In the genomic region with DNA sequence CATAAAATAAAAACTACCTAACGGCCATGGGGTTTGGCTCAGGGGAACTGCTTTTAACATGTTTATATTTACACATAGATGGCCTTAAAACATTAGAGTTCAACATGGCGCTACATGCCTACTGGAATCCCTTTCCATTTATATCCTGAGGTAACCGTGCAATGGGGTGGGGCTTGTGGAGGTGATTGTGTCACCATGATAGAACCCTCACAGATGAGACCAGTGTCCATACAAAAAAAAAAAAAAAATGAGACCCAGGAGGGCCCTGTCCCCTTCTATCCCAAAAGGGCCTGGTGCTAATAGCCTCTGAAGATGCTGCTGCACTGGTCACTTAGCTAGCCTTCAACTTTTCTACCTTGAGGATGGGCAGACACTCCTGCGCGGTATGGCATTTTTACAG, we compare ENCODE assay signal across 14 mouse cellular contexts.
DNase-seq lines count a peak whose midpoint lies in the region; ATAC-seq and TF ChIP-seq lines count a peak whose summit lies in the region.
"Had no signal": no experiment of that assay in that cellular context is flagged by ENCODE, and none has a peak within 500 bp of the region (broad histone marks: within the 10 kb centered on the region; RNA-seq: fewer than 3 reads in every experiment).

No protein-coding gene starts in this region.

- TF ChIP-seq POLR2A in liver, adult 2 months (IDR thresholded peaks at IDR 0.05; ENCODE audit: extremely low read depth, insufficient read depth, low read length), result no peak
- no peak for TF ChIP-seq POLR2A in small intestine, adult 2 months (IDR thresholded peaks at IDR 0.05; ENCODE audit: low read depth, low read length)

- no peak overlapping the region for H3K4me3 ChIP-seq in heart, embryonic 11.5 days (ENCODE audit: low read depth, low read length)
- no peak overlapping the region for H3K4me3 ChIP-seq in liver, adult 2 months (ENCODE audit: insufficient read depth, low read depth, low read length)
- H3K4me3 ChIP-seq in heart, postnatal 0 days (ENCODE audit: low read depth, low read length), result no peak overlapping the region
- H3K4me3 ChIP-seq in small intestine, adult 2 months (ENCODE audit: low read depth, low read length), result no peak overlapping the region
- no peak overlapping the region for H3K4me3 ChIP-seq in forebrain, postnatal 0 days (ENCODE audit: low read depth, low read length)
- H3K4me3 ChIP-seq: forebrain, embryonic 10.5 days; limb, embryonic 12.5 days; midbrain, embryonic 12.5 days had no signal

- peaks cover 7% of the 10 kb centered on the region; the same call in 1 of the 2 replicates for H3K79me2 ChIP-seq in liver, adult 2 months (ENCODE audit: control insufficient read depth, insufficient read depth, low read length)

- no peak for DNase-seq in heart, postnatal 25 days (ENCODE audit: low spot score)
- no peak for DNase-seq in liver, adult 2 months (ENCODE audit: extremely low read depth, low read depth, low spot score)
- no peak for DNase-seq in liver
- no peak for DNase-seq in heart, postnatal 0 days (ENCODE audit: low spot score)
- no peak for DNase-seq in retina, postnatal 1 day
- DNase-seq in forebrain, postnatal 0 days, result no peak
- DNase-seq: layer of hippocampus, adult 9-11 months; right cerebral cortex, postnatal 25 days had no signal

- H3K27me3 ChIP-seq in heart, embryonic 11.5 days (ENCODE audit: control insufficient read depth, insufficient read depth, low read length), result no peaks in the 10 kb centered on the region
- no peaks in the 10 kb centered on the region for H3K27me3 ChIP-seq in liver, adult 2 months (ENCODE audit: control insufficient read depth, insufficient read depth, low read length)
- no peaks in the 10 kb centered on the region for H3K27me3 ChIP-seq in heart, postnatal 0 days (ENCODE audit: control insufficient read depth, insufficient read depth, low read length)
- H3K27me3 ChIP-seq in small intestine, adult 2 months (ENCODE audit: control insufficient read depth, insufficient read depth, low read length), result no peaks in the 10 kb centered on the region
- no peaks in the 10 kb centered on the region for H3K27me3 ChIP-seq in forebrain, postnatal 0 days (ENCODE audit: insufficient read depth, low read length)
- H3K27me3 ChIP-seq: limb, embryonic 12.5 days; midbrain, embryonic 12.5 days had no signal

- H3K9me3 ChIP-seq in heart, embryonic 11.5 days (replicated peaks; ENCODE audit: control insufficient read depth, low read length), result no peaks in the 10 kb centered on the region
- no peaks in the 10 kb centered on the region for H3K9me3 ChIP-seq in heart, postnatal 0 days (replicated peaks; ENCODE audit: control insufficient read depth, low read length)
- H3K9me3 ChIP-seq in forebrain, postnatal 0 days (ENCODE audit: low read length), result no peaks in the 10 kb centered on the region
- H3K9me3 ChIP-seq: forebrain, embryonic 10.5 days; limb, embryonic 12.5 days; midbrain, embryonic 12.5 days had no signal

- H3K9ac ChIP-seq in heart, embryonic 11.5 days (ENCODE audit: low read depth, low read length), result no peak overlapping the region
- no peak overlapping the region for H3K9ac ChIP-seq in liver, adult 2 months (ENCODE audit: low read depth, low read length)
- no peak overlapping the region for H3K9ac ChIP-seq in heart, postnatal 0 days (replicated peaks; ENCODE audit: low read depth, low read length)
- no peak overlapping the region for H3K9ac ChIP-seq in forebrain, postnatal 0 days
- H3K9ac ChIP-seq: limb, embryonic 12.5 days; midbrain, embryonic 12.5 days had no signal

- peak overlapping the region; percentile 91 for H3K27ac ChIP-seq in heart, embryonic 11.5 days (ENCODE audit: low read depth, low read length)
- H3K27ac ChIP-seq in liver, adult 2 months (replicated peaks; ENCODE audit: insufficient read depth, low read depth, low read length), result peak overlapping the region; percentile 34
- peak overlapping the region; percentile 95 for H3K27ac ChIP-seq in heart, postnatal 0 days (ENCODE audit: low read depth)
- 0 out of 2 replicates have a peak overlapping the region, but pooled peaks have one; percentile 19 for H3K27ac ChIP-seq in small intestine, adult 2 months (ENCODE audit: insufficient read depth, low read depth, low read length)
- H3K27ac ChIP-seq in forebrain, postnatal 0 days (ENCODE audit: low read depth, low read length), result no peak overlapping the region
- H3K27ac ChIP-seq: forebrain, embryonic 10.5 days; limb, embryonic 12.5 days; midbrain, embryonic 12.5 days had no signal

- no peaks in the 10 kb centered on the region for H3K36me3 ChIP-seq in heart, embryonic 11.5 days (ENCODE audit: control insufficient read depth, insufficient read depth, low read length)
- H3K36me3 ChIP-seq in liver, adult 2 months (ENCODE audit: control insufficient read depth, insufficient read depth, low read length), result no peaks in the 10 kb centered on the region
- peaks cover 5% of the 10 kb centered on the region; the same call in 1 of the 2 replicates for H3K36me3 ChIP-seq in heart, postnatal 0 days (replicated peaks; ENCODE audit: control insufficient read depth, insufficient read depth, low read length)
- H3K36me3 ChIP-seq in small intestine, adult 2 months (ENCODE audit: control insufficient read depth, insufficient read depth, low read length), result no peaks in the 10 kb centered on the region
- H3K36me3 ChIP-seq in forebrain, postnatal 0 days (ENCODE audit: insufficient read depth), result no peaks in the 10 kb centered on the region
- H3K36me3 ChIP-seq: forebrain, embryonic 10.5 days; limb, embryonic 12.5 days; midbrain, embryonic 12.5 days had no signal

- ATAC-seq in heart, embryonic 11.5 days (replicated peaks; ENCODE audit: insufficient number of reproducible peaks, low FRiP score, low TSS enrichment), result no peak
- ATAC-seq in heart, postnatal 0 days (ENCODE audit: insufficient read depth, low read depth), result no peak
- no peak for ATAC-seq in forebrain, postnatal 0 days
- ATAC-seq: hindbrain, embryonic 16.5 days had no signal

- intact Hi-C loops in heart, postnatal 25 days (cut with DNase I), result loop anchor here (5.0 kb wide), 1 partner anchor 120 kb away; no protein-coding TSS in a partner anchor

- TF ChIP-seq EP300 in heart, postnatal 0 days (IDR thresholded peaks at IDR 0.05; ENCODE audit: low read depth), result no peak

- WGBS in heart, embryonic 11.5 days (ENCODE audit: insufficient replicate concordance), result 77% methylated on average over 5 of the region's 5 CpGs
- whole genome bisulfite sequencing in liver, adult 2 months, result 74% methylated on average over 5 of the region's 5 CpGs
- 76% methylated on average over 5 of the region's 5 CpGs for WGBS in heart, postnatal 0 days
- WGBS in small intestine, adult 2 months, result 81% methylated on average over 5 of the region's 5 CpGs
- 92% methylated on average over 5 of the region's 5 CpGs for WGBS in forebrain, postnatal 0 days

- no peak overlapping the region for H3K4me2 ChIP-seq in heart, embryonic 11.5 days
- H3K4me2 ChIP-seq in heart, postnatal 0 days (ENCODE audit: low read depth, low read length), result no peak overlapping the region
- no peak overlapping the region for H3K4me2 ChIP-seq in forebrain, postnatal 0 days (ENCODE audit: low read depth)
- H3K4me2 ChIP-seq: limb, embryonic 12.5 days; midbrain, embryonic 12.5 days had no signal

- TF ChIP-seq CTCF in liver, adult 2 months (IDR thresholded peaks at IDR 0.05; ENCODE audit: low read depth, low read length), result no peak
- no peak for TF ChIP-seq CTCF in heart, postnatal 0 days (IDR thresholded peaks at IDR 0.05; ENCODE audit: low read depth)
- no peak for TF ChIP-seq CTCF in small intestine, adult 2 months (IDR thresholded peaks at IDR 0.05; ENCODE audit: extremely low read depth, insufficient read length, insufficient replicate concordance, low read depth, low read length)
- TF ChIP-seq CTCF in forebrain, postnatal 0 days (IDR thresholded peaks at IDR 0.05; ENCODE audit: low read depth), result no peak

- peaks cover 56% of the 10 kb centered on the region for H3K4me1 ChIP-seq in heart, embryonic 11.5 days (ENCODE audit: control insufficient read depth, insufficient read depth, low read length)
- H3K4me1 ChIP-seq in liver, adult 2 months (ENCODE audit: control insufficient read depth, insufficient read depth, low read length), result peaks cover 25% of the 10 kb centered on the region
- peaks cover 56% of the 10 kb centered on the region for H3K4me1 ChIP-seq in heart, postnatal 0 days (ENCODE audit: control insufficient read depth, insufficient read depth)
- peaks cover 33% of the 10 kb centered on the region; the same call in 1 of the 2 replicates for H3K4me1 ChIP-seq in small intestine, adult 2 months (ENCODE audit: control insufficient read depth, insufficient read depth, insufficient read length, low read length)
- H3K4me1 ChIP-seq in forebrain, postnatal 0 days (ENCODE audit: insufficient read depth), result no peaks in the 10 kb centered on the region
- H3K4me1 ChIP-seq: limb, embryonic 12.5 days; midbrain, embryonic 12.5 days had no signal
